Mouse (Mus musculus) heart, embryonic 13.5 days (tissue): ENCODE measurements around the gene Arhgap4. TPM values are rescaled to one million over a fixed set of nuclear protein-coding genes. Genes with fewer than 3 reads are reported as not detected.

Experiments used
- ATAC-seq: fragments of 200-750 bp; cut with Nextera tagmentation; 2 replicates; pipeline ENCODE4 v1.8.0; 2017; ENCODE audit warnings: moderate TSS enrichment; ENCODE audit not compliant: insufficient number of reproducible peaks, low FRiP score, low TSS enrichment; ENCODE audit errors: extremely low read depth
- H3K27ac ChIP-seq: fragments of 300-500 bp; sonication (generic); replicated peaks from 2 replicates; pipeline ENCODE4 v1.5.1; 2015; ENCODE audit warnings: moderate library complexity, mild to moderate bottlenecking, inconsistent platforms
- H3K27me3 ChIP-seq: fragments of 300-500 bp; sonication (generic); replicated peaks from 2 replicates; pipeline ENCODE4 v1.6.1; 2015; ENCODE audit warnings: mild to moderate bottlenecking, inconsistent platforms
- H3K36me3 ChIP-seq: fragments of 300-500 bp; sonication (generic); 2 replicates; pipeline ENCODE4 v1.6.1; 2015; ENCODE audit warnings: mild to moderate bottlenecking, inconsistent platforms
- H3K4me1 ChIP-seq: fragments of 300-500 bp; sonication (generic); 2 replicates; pipeline ENCODE4 v1.6.1; 2015; ENCODE audit warnings: inconsistent platforms
- H3K4me2 ChIP-seq: fragments of 300-500 bp; sonication (generic); 2 replicates; pipeline ENCODE4 v1.6.1; 2015; ENCODE audit warnings: inconsistent platforms, mild to moderate bottlenecking, moderate library complexity
- H3K4me3 ChIP-seq: fragments of 300-500 bp; sonication (generic); 2 replicates; pipeline ENCODE4 v1.5.1; 2015; ENCODE audit warnings: moderate library complexity, mild to moderate bottlenecking, inconsistent platforms
- H3K9ac ChIP-seq: fragments of 300-500 bp; sonication (generic); 2 replicates; pipeline ENCODE4 v1.6.1; 2015; ENCODE audit warnings: inconsistent platforms, mild to moderate bottlenecking, moderate library complexity
- H3K9me3 ChIP-seq: fragments of 300-500 bp; sonication (generic); 2 replicates; pipeline ENCODE4 v1.6.1; 2016; ENCODE audit warnings: inconsistent platforms
- WGBS: fragments of 180-500 bp; shearing (Covaris S2); methylation state at CpG from one replicate; pipeline ENCODE4 v1.1.7; 2015; ENCODE audit warnings: mixed read lengths; 5-methylcytosine and 5-hydroxymethylcytosine counted together
- polyA plus RNA-seq: library from polyadenylated mRNA; unstranded; fragments of >200 nt; fragmentation: Nextera tagmentation; extraction: Ambion mirVana; gene quantifications from 2 replicates; pipeline ENCODE4 v1.2.1, GENCODE M21; 2015

Gene Arhgap4
- polyA plus RNA-seq, 1 experiment from 2014 or later, result 1.5 TPM

- peaks cover 27% of the 10 kb centered on the region for H3K36me3 ChIP-seq
- no peaks in the 10 kb centered on the region for H3K9me3 ChIP-seq
- ATAC-seq, result peak; percentile 97
- peak overlapping the region; percentile 63 for H3K9ac ChIP-seq
- H3K27me3 ChIP-seq, result 0 out of 2 replicates have a peak, but pooled peaks cover 8% of the 10 kb centered on the region
- 19% methylated on average over 31 of the region's 31 CpGs for WGBS
- H3K4me2 ChIP-seq, result peak overlapping the region; percentile 63
- peaks cover 11% of the 10 kb centered on the region for H3K4me1 ChIP-seq
- peak overlapping the region; percentile 36 for H3K4me3 ChIP-seq
- H3K27ac ChIP-seq, result peak overlapping the region; percentile 81
Observed at GRCm38 (mm10) chrX:73914827-73915703, 6.6 kb downstream of the Arhgap4 start.

DNA sequence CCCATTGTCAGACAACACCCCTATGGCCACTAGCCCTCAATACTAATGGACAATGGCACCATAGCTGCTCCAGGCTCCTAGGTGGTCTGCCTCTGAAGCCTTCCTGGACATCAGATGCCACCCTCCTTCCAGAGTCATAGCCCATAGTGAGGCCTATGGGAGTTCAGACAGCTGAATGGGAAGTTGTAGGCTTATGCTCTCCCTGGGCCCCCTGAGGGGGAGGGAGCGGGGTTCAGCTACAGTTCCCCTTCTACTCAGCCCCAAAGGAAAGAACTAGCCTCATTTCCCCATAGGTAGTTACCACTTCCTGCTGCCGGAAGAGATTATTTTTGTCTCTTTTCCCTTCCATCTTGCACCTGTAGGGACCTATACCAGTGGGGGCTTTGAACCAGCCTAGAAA is 10.1 kb downstream of the Arhgap4 start:
- WGBS, result 64% methylated on average over 2 of the region's 2 CpGs
- Histone ChIP-seq H3K9ac (no peak overlapping the region), H3K4me3 (no peak overlapping the region), H3K4me2 (peak overlapping the region; percentile 57), H3K27me3 (peaks cover 16% of the 10 kb centered on the region; the same call in 1 of the 2 replicates), H3K36me3 (no peaks in the 10 kb centered on the region), H3K4me1 (peaks cover 11% of the 10 kb centered on the region), H3K9me3 (no peaks in the 10 kb centered on the region), H3K27ac (no peak overlapping the region)
- ATAC-seq, result no peak

DNA sequence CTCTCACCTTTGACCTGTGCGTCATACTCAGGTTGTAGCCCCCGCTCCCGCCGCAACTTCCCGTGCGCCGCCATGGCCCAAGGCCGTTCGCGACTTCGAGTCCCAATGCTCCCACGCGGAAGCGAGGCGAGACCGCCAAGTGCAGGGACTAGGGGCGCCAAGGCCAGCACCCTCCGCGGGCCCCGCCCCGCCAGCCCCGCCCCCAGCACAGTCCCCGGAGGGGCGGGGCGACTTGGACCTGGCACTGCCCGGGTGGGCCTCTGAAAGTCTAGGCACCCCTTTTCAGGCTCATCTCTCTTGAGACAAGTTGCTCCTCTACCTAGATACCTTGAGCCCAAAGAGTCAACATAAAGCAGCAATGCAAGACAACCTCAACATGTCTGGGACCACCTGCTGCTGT is 10.5 kb downstream of the Arhgap4 start:
- Histone ChIP-seq H3K4me2 (peak overlapping the region; percentile 57), H3K9me3 (no peaks in the 10 kb centered on the region), H3K27me3 (peaks cover 16% of the 10 kb centered on the region; the same call in 1 of the 2 replicates), H3K36me3 (no peaks in the 10 kb centered on the region), H3K4me1 (peaks cover 11% of the 10 kb centered on the region), H3K4me3 (peak overlapping the region; percentile 25), H3K9ac (no peak overlapping the region), H3K27ac (no peak overlapping the region)
- 23% methylated on average over 21 of the region's 26 CpGs for WGBS
- ATAC-seq, result no peak

DNA sequence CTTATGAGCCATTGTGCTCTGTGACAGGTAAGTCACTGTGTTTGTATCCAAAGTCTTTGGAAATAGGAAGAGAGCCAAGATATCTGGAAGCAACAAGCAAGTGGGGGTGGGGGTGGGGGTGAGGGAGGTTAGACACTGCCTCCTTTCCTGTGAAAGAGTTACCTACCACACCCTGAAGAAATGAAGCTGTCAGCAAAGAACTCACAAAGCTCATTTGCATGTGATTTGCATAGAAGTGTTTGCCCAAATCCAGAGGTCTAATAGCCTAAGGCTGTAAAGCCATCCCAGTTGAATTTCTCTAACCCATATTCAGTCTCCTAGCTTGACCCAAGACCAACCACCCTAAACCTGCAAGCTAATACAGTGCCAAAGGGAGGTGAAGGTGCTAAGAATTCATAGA is 11.2 kb downstream of the Arhgap4 start:
- Histone ChIP-seq H3K9me3 (no peaks in the 10 kb centered on the region), H3K4me3 (no peak overlapping the region), H3K27ac (no peak overlapping the region), H3K4me1 (peaks cover 6% of the 10 kb centered on the region), H3K27me3 (peaks cover 16% of the 10 kb centered on the region; the same call in 1 of the 2 replicates), H3K4me2 (peak overlapping the region; percentile 57; the same call in 1 of the 2 replicates), H3K36me3 (no peaks in the 10 kb centered on the region), H3K9ac (no peak overlapping the region)
- no peak for ATAC-seq

DNA sequence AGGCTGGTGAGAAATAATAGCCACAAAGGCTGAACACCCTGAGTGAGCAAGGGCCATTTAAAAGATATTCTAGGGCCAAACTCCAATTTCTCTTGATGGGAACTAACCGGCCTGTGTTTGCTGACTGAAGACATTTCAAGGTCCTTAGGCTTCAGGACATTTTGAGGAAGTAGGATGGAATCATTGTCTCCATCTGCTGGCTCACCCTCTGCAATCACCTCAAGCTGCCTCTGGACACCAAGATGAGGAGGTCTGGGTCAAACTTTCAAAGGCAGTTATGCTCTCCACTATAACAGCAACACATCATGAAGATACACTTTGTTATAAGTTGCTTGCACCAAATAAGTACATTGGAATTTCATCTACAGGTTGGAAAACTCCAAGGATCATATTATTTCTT is 11.6 kb downstream of the Arhgap4 start:
- Histone ChIP-seq H3K4me1 (peaks cover 5% of the 10 kb centered on the region; the same call in 1 of the 2 replicates), H3K9ac (no peak overlapping the region), H3K27me3 (peaks cover 16% of the 10 kb centered on the region; the same call in 1 of the 2 replicates), H3K9me3 (no peaks in the 10 kb centered on the region), H3K27ac (no peak overlapping the region), H3K36me3 (no peaks in the 10 kb centered on the region), H3K4me2 (no peak overlapping the region), H3K4me3 (no peak overlapping the region)
- ATAC-seq, result no peak
- WGBS, result 53% methylated on average over 1 of the region's 1 CpGs

GRCm38 (mm10) chrX:73897959-73898358 is 23.7 kb downstream of the Arhgap4 start:
- Histone ChIP-seq H3K4me1 (no peaks in the 10 kb centered on the region), H3K9me3 (no peaks in the 10 kb centered on the region), H3K27me3 (peaks cover 24% of the 10 kb centered on the region), H3K36me3 (no peaks in the 10 kb centered on the region), H3K9ac (no peak overlapping the region), H3K27ac (no peak overlapping the region), H3K4me3 (no peak overlapping the region), H3K4me2 (no peak overlapping the region)
- 36% methylated on average over 3 of the region's 3 CpGs for WGBS
- ATAC-seq, result no peak

GRCm38 (mm10) chrX:73895719-73896118 is 26.0 kb downstream of the Arhgap4 start, which contains the start of gene L1cam:
L1cam (minus strand) TSS chrX:73896105.
- peaks cover 34% of the 10 kb centered on the region for H3K27me3 ChIP-seq
- no peak within 1 kb of the TSS for H3K4me2 ChIP-seq
- H3K4me1 ChIP-seq, result no peaks in the 10 kb centered on the region
- ATAC-seq, result no peak
- H3K36me3 ChIP-seq, result no peaks in the 10 kb centered on the region
- H3K9me3 ChIP-seq, result no peaks in the 10 kb centered on the region
- no peak within 1 kb of the TSS for H3K4me3 ChIP-seq
- no peak within 1 kb of the TSS for H3K27ac ChIP-seq
- WGBS, result 14% methylated on average over 2 of the region's 2 CpGs
- no peak within 1 kb of the TSS for H3K9ac ChIP-seq

GRCm38 (mm10) chrX:73892833-73893232 is 28.8 kb downstream of the Arhgap4 start:
- Histone ChIP-seq H3K4me1 (no peaks in the 10 kb centered on the region), H3K9ac (no peak overlapping the region), H3K9me3 (no peaks in the 10 kb centered on the region), H3K27me3 (peaks cover 32% of the 10 kb centered on the region), H3K27ac (no peak overlapping the region), H3K36me3 (no peaks in the 10 kb centered on the region), H3K4me3 (no peak overlapping the region), H3K4me2 (no peak overlapping the region)
- no peak for ATAC-seq
- 84% methylated on average over 14 of the region's 14 CpGs for WGBS

GRCm38 (mm10) chrX:73891551-73892152 is 30.0 kb downstream of the Arhgap4 start, which contains the start of gene Avpr2:
Avpr2 (plus strand) TSS chrX:73892102.
- 63% methylated on average over 6 of the region's 6 CpGs for WGBS
- H3K4me2 ChIP-seq, result no peak within 1 kb of the TSS

DNA sequence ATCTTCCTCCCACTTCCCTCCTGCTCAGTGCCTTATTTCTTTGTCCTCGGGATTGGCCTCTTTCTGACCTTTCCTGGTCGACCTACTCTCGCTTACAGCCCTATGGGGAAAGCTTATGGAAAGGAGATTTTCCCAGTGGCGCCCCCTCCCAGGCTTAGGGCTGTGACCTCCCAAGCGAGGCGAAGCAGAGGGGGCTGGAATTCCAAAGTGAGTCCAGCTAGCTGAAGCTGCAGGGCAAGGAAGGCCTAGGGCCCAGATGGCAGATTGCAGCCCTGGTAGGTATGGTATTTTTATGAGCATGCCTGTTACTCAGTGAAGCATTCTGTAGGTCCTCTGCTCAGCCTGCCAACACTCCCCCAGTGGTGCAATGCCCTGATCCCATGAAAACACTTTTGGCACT is 40.2 kb downstream of the Arhgap4 start:
- Histone ChIP-seq H3K27me3 (peaks cover 55% of the 10 kb centered on the region), H3K4me1 (no peaks in the 10 kb centered on the region), H3K27ac (no peak overlapping the region), H3K36me3 (no peaks in the 10 kb centered on the region), H3K9ac (no peak overlapping the region), H3K4me3 (no peak overlapping the region), H3K9me3 (no peaks in the 10 kb centered on the region), H3K4me2 (no peak overlapping the region)
- WGBS, result 19% methylated on average over 6 of the region's 6 CpGs
- ATAC-seq, result no peak

More at GRCm38 (mm10) chrX:73891551-73892152, 30.0 kb downstream of the Arhgap4 start, which contains the start of gene Avpr2:
- H3K27ac ChIP-seq, result no peak within 1 kb of the TSS
- H3K27me3 ChIP-seq, result peaks cover 24% of the 10 kb centered on the region
- ATAC-seq, result no peak
- H3K36me3 ChIP-seq, result no peaks in the 10 kb centered on the region
- no peaks in the 10 kb centered on the region for H3K4me1 ChIP-seq
- no peak within 1 kb of the TSS for H3K4me3 ChIP-seq
- H3K9me3 ChIP-seq, result no peaks in the 10 kb centered on the region
- no peak within 1 kb of the TSS for H3K9ac ChIP-seq

GRCm38 (mm10) chrX:73881036-73881427 is 40.6 kb downstream of the Arhgap4 start:
- Histone ChIP-seq H3K9me3 (no peaks in the 10 kb centered on the region), H3K4me2 (peak overlapping the region; percentile 75), H3K4me3 (peak overlapping the region; percentile 50), H3K4me1 (no peaks in the 10 kb centered on the region), H3K27ac (no peak overlapping the region), H3K36me3 (no peaks in the 10 kb centered on the region), H3K9ac (peak overlapping the region; percentile 58; the same call in 1 of the 2 replicates), H3K27me3 (peaks cover 57% of the 10 kb centered on the region)
- 18% methylated on average over 16 of the region's 16 CpGs for WGBS
- no peak for ATAC-seq
